In genomic region chr3:103392613-103393258, GRCm38 (mm10) we compare ENCODE assay signal across 8 mouse cellular contexts.
DNase-seq lines count a peak whose midpoint lies in the region; ATAC-seq and TF ChIP-seq lines count a peak whose summit lies in the region.

No protein-coding gene starts in this region.

- H3K9ac ChIP-seq in forebrain, embryonic 14.5 days (ENCODE audit: low read length): no peak overlapping the region
- H3K9ac ChIP-seq in liver, embryonic 14.5 days (replicated peaks): no peak overlapping the region
- no peak overlapping the region for H3K9ac ChIP-seq in neural tube, embryonic 15.5 days (replicated peaks)

- H3K27ac ChIP-seq in thymus, adult 2 months (ENCODE audit: control insufficient read depth, insufficient read depth, low read length): no peak overlapping the region
- no peak overlapping the region for H3K27ac ChIP-seq in forebrain, embryonic 14.5 days (ENCODE audit: low read depth, low read length)
- no peak overlapping the region for H3K27ac ChIP-seq in liver, embryonic 14.5 days
- no peak overlapping the region for H3K27ac ChIP-seq in neural tube, embryonic 15.5 days (replicated peaks)

- TF ChIP-seq EP300 in liver, embryonic 14.5 days (IDR thresholded peaks at IDR 0.05; ENCODE audit: low read depth): no peak

- no peak for TF ChIP-seq CTCF in thymus, adult 2 months (IDR thresholded peaks at IDR 0.05; ENCODE audit: borderline replicate concordance, control insufficient read depth, extremely low read depth, insufficient read depth, low read length, poor library complexity)
- TF ChIP-seq CTCF in liver, embryonic 14.5 days (IDR thresholded peaks at IDR 0.05; ENCODE audit: low read depth): peak; percentile 90

- H3K4me1 ChIP-seq in thymus, adult 2 months (replicated peaks; ENCODE audit: control insufficient read depth, insufficient read depth, low read length): peaks cover 35% of the 10 kb centered on the region
- H3K4me1 ChIP-seq in forebrain, embryonic 14.5 days (ENCODE audit: control insufficient read depth, insufficient read depth, low read length): no peaks in the 10 kb centered on the region
- no peaks in the 10 kb centered on the region for H3K4me1 ChIP-seq in liver, embryonic 14.5 days (replicated peaks; ENCODE audit: control insufficient read depth in 2 of 2, insufficient read depth in 2 of 2, low read length in 1 of 2)
- H3K4me1 ChIP-seq in neural tube, embryonic 15.5 days: no peaks in the 10 kb centered on the region

- ATAC-seq in forebrain, embryonic 14.5 days: peak; percentile 85
- peak; percentile 51 for ATAC-seq in inflammation-experienced regulatory T-cells, adult 6 months
- ATAC-seq in liver, embryonic 14.5 days (ENCODE audit: insufficient read depth): no peak
- ATAC-seq in neural tube, embryonic 15.5 days (ENCODE audit: low FRiP score): peak; percentile 83

- DNase-seq in thymus, adult 2 months: peak; percentile 30
- DNase-seq in thymus, adult 18-20 months: no peak
- DNase-seq in cerebellum, adult 11-12 months: peak; percentile 28
- peak; percentile 77 for DNase-seq in forebrain, embryonic 14.5 days (ENCODE audit: low spot score)
- no peak for DNase-seq in liver, embryonic 14.5 days (ENCODE audit: low read depth in 3 of 3, low spot score in 3 of 3)
- no peak for DNase-seq in testis, postnatal 14 days (ENCODE audit: low spot score)

- TF ChIP-seq POLR2A in thymus, adult 2 months (IDR thresholded peaks at IDR 0.05; ENCODE audit: control insufficient read depth, extremely low read depth, insufficient read depth, low read length, poor library complexity): no peak

- WGBS in thymus, adult 2 months: 9% methylated on average over 3 of the region's 3 CpGs
- 2% methylated on average over 3 of the region's 3 CpGs for WGBS in forebrain, embryonic 14.5 days
- WGBS in liver, embryonic 14.5 days (ENCODE audit: insufficient replicate concordance): 6% methylated on average over 3 of the region's 3 CpGs
- WGBS in neural tube, embryonic 15.5 days: 3% methylated on average over 3 of the region's 3 CpGs

- no peaks in the 10 kb centered on the region for H3K9me3 ChIP-seq in forebrain, embryonic 14.5 days (replicated peaks; ENCODE audit: control insufficient read depth, low read length)
- no peaks in the 10 kb centered on the region for H3K9me3 ChIP-seq in liver, embryonic 14.5 days (ENCODE audit: control insufficient read depth, low read length)
- no peaks in the 10 kb centered on the region for H3K9me3 ChIP-seq in neural tube, embryonic 15.5 days (replicated peaks)

- H3K4me2 ChIP-seq in forebrain, embryonic 14.5 days (ENCODE audit: low read length): no peak overlapping the region
- no peak overlapping the region for H3K4me2 ChIP-seq in liver, embryonic 14.5 days (ENCODE audit: low read depth)
- no peak overlapping the region for H3K4me2 ChIP-seq in neural tube, embryonic 15.5 days

- H3K27me3 ChIP-seq in thymus, adult 2 months (ENCODE audit: control insufficient read depth, insufficient read depth, low read length): no peaks in the 10 kb centered on the region
- no peaks in the 10 kb centered on the region for H3K27me3 ChIP-seq in forebrain, embryonic 14.5 days (replicated peaks; ENCODE audit: control insufficient read depth, insufficient read depth, low read length)
- no peaks in the 10 kb centered on the region for H3K27me3 ChIP-seq in liver, embryonic 14.5 days (ENCODE audit: control insufficient read depth, insufficient read depth, low read length)
- H3K27me3 ChIP-seq in neural tube, embryonic 15.5 days (replicated peaks): no peaks in the 10 kb centered on the region

- H3K4me3 ChIP-seq in thymus, adult 2 months (ENCODE audit: control insufficient read depth, insufficient read depth, low read length): no peak overlapping the region
- no peak overlapping the region for H3K4me3 ChIP-seq in forebrain, embryonic 14.5 days (ENCODE audit: low read depth, low read length)
- H3K4me3 ChIP-seq in liver, embryonic 14.5 days (ENCODE audit: insufficient read depth in 1 of 2, low read depth in 2 of 2, low read length in 2 of 2): no peak overlapping the region
- no peak overlapping the region for H3K4me3 ChIP-seq in neural tube, embryonic 15.5 days (replicated peaks)

- H3K36me3 ChIP-seq in thymus, adult 2 months (ENCODE audit: control insufficient read depth, insufficient read depth, low read length): no peaks in the 10 kb centered on the region
- no peaks in the 10 kb centered on the region for H3K36me3 ChIP-seq in forebrain, embryonic 14.5 days (ENCODE audit: control insufficient read depth, insufficient read depth, low read length)
- H3K36me3 ChIP-seq in liver, embryonic 14.5 days (replicated peaks; ENCODE audit: control insufficient read depth, insufficient read depth, low read depth): no peaks in the 10 kb centered on the region
- H3K36me3 ChIP-seq in neural tube, embryonic 15.5 days: no peaks in the 10 kb centered on the region

Comparison
In these comparisons a context has a peak if more than half of its experiments do, and no peak if none do; other contexts are left out.
1. DNase-seq: peak in thymus, adult 2 months (single experiment), cerebellum, adult 11-12 months (single experiment) and forebrain, embryonic 14.5 days (single experiment); none in thymus, adult 18-20 months (0 of 2), liver, embryonic 14.5 days (0 of 3) and testis, postnatal 14 days (single experiment).